Mouse (Mus musculus) kidney, embryonic 15.5 days (tissue): ENCODE results near the gene Chst11. TPM values are rescaled to one million over a fixed set of nuclear protein-coding genes. Genes with fewer than 3 reads are reported as not detected.

Source experiments
- ATAC-seq: fragments of 200-750 bp; cut with Nextera tagmentation; replicated peaks from 2 replicates; pipeline ENCODE4 v1.8.0; 2017; ENCODE audit warnings: moderate TSS enrichment; ENCODE audit not compliant: low FRiP score
- H3K27ac ChIP-seq: fragments of 300-500 bp; sonication (generic); 2 replicates; pipeline ENCODE4 v1.5.1; 2015; ENCODE audit warnings: mild to moderate bottlenecking, inconsistent platforms
- H3K27me3 ChIP-seq: fragments of 300-500 bp; sonication (generic); 2 replicates; pipeline ENCODE4 v1.6.1; 2015; ENCODE audit warnings: inconsistent platforms
- H3K36me3 ChIP-seq: fragments of 300-500 bp; sonication (generic); 2 replicates; pipeline ENCODE4 v1.6.1; 2015; ENCODE audit warnings: inconsistent platforms
- H3K4me1 ChIP-seq: fragments of 300-500 bp; sonication (generic); 2 replicates; pipeline ENCODE4 v1.6.1; 2015; ENCODE audit warnings: inconsistent platforms
- H3K4me2 ChIP-seq: fragments of 300-500 bp; sonication (generic); 2 replicates; pipeline ENCODE4 v1.6.1; 2015; ENCODE audit warnings: moderate library complexity, mild to moderate bottlenecking, inconsistent platforms
- H3K4me3 ChIP-seq: fragments of 300-500 bp; sonication (generic); replicated peaks from 2 replicates; pipeline ENCODE4 v1.5.1; 2015; ENCODE audit warnings: mild to moderate bottlenecking, inconsistent platforms
- H3K9ac ChIP-seq: fragments of 300-500 bp; sonication (generic); 2 replicates; pipeline ENCODE4 v1.6.1; 2015; ENCODE audit warnings: mild to moderate bottlenecking, inconsistent platforms
- H3K9me3 ChIP-seq: fragments of 300-500 bp; sonication (generic); replicated peaks from 2 replicates; pipeline ENCODE4 v1.6.1; 2016; ENCODE audit warnings: inconsistent platforms
- WGBS: fragments of 180-500 bp; shearing (Covaris S2); methylation state at CpG from one replicate; pipeline ENCODE4 v1.1.7; 2015; ENCODE audit warnings: mixed read lengths; 5-methylcytosine and 5-hydroxymethylcytosine counted together
- polyA plus RNA-seq: library from polyadenylated mRNA; unstranded; fragments of >200 nt; fragmentation: Nextera tagmentation; extraction: Ambion mirVana; gene quantifications from 2 replicates; pipeline ENCODE4 v1.2.1, GENCODE M21; 2015

Chst11 gene
- polyA plus RNA-seq, 1 experiment from 2014 or later: 3.8 TPM

- H3K4me3 ChIP-seq: no peak overlapping the region
- no peaks in the 10 kb centered on the region for H3K36me3 ChIP-seq
- peaks cover 39% of the 10 kb centered on the region for H3K4me1 ChIP-seq
- H3K27me3 ChIP-seq: no peaks in the 10 kb centered on the region
- WGBS: 44% methylated on average over 19 of the region's 19 CpGs
- no peak overlapping the region for H3K9ac ChIP-seq
- peak; percentile 82 for ATAC-seq
- no peak overlapping the region for H3K4me2 ChIP-seq
- no peaks in the 10 kb centered on the region for H3K9me3 ChIP-seq
- H3K27ac ChIP-seq: no peak overlapping the region
Observed at GRCm38 (mm10) chr10:83019497-83020270, 34.4 kb downstream of the Chst11 start.

DNA sequence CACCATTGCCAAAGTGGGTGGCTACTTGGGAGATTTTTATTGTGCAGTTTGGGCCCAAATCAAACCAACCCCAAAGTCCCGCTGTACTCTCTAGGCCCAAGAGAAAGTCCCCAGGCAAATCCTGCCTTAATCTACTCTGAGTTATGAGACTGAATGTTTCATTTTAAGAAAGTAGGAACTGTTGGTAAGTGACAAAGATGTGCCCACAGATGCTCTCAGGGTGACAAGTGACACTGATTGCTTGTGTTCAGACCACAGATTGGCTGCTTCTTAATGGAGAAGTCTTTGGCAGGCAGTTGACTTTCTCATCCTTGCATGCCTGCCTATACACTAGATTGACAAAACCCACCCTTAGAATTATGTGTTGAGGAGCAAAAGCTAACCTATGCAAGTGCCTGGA, 37.3 kb downstream of the Chst11 start:
- WGBS: 87% methylated on average over 1 of the region's 1 CpGs
- H3K4me3 ChIP-seq: no peak overlapping the region
- H3K36me3 ChIP-seq: peaks cover 4% of the 10 kb centered on the region; the same call in 1 of the 2 replicates
- no peaks in the 10 kb centered on the region for H3K9me3 ChIP-seq
- H3K4me2 ChIP-seq: no peak overlapping the region
- H3K27me3 ChIP-seq: no peaks in the 10 kb centered on the region
- no peak for ATAC-seq
- H3K27ac ChIP-seq: no peak overlapping the region
- H3K4me1 ChIP-seq: peaks cover 39% of the 10 kb centered on the region
- H3K9ac ChIP-seq: no peak overlapping the region

DNA sequence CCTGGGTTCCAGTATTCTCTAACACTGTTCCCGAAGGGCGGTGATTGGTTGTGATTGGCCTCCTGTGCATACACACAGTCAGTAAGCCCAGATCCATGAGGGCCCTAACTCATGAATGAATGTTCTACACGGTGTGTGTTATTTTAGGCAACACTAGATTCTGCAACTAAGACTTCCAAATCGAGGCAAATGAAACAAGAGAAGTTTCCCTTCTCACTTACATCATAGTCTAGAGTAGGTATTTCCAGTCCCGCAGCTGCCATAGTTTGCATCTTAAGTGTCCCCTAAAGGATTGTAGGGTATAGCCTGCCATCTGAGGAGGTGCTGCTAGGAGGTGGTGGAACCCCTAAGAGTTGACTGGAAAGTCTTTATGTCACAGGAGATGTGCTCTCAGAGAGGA, 40.9 kb downstream of the Chst11 start:
- ATAC-seq: no peak
- H3K4me3 ChIP-seq: no peak overlapping the region
- H3K9ac ChIP-seq: no peak overlapping the region
- H3K27me3 ChIP-seq: no peaks in the 10 kb centered on the region
- no peak overlapping the region for H3K27ac ChIP-seq
- no peak overlapping the region for H3K4me2 ChIP-seq
- H3K4me1 ChIP-seq: peaks cover 32% of the 10 kb centered on the region
- 77% methylated on average over 5 of the region's 5 CpGs for WGBS
- no peaks in the 10 kb centered on the region for H3K9me3 ChIP-seq
- H3K36me3 ChIP-seq: peaks cover 4% of the 10 kb centered on the region; the same call in 1 of the 2 replicates

- 82% methylated on average over 6 of the region's 6 CpGs for WGBS
- Histone ChIP-seq H3K36me3 (peaks cover 4% of the 10 kb centered on the region; the same call in 1 of the 2 replicates), H3K4me2 (no peak overlapping the region), H3K4me3 (no peak overlapping the region), H3K27me3 (no peaks in the 10 kb centered on the region), H3K27ac (no peak overlapping the region), H3K9me3 (no peaks in the 10 kb centered on the region), H3K9ac (no peak overlapping the region), H3K4me1 (peaks cover 33% of the 10 kb centered on the region)
- no peak for ATAC-seq
Observed at GRCm38 (mm10) chr10:83027673-83028072, 42.4 kb downstream of the Chst11 start.

DNA sequence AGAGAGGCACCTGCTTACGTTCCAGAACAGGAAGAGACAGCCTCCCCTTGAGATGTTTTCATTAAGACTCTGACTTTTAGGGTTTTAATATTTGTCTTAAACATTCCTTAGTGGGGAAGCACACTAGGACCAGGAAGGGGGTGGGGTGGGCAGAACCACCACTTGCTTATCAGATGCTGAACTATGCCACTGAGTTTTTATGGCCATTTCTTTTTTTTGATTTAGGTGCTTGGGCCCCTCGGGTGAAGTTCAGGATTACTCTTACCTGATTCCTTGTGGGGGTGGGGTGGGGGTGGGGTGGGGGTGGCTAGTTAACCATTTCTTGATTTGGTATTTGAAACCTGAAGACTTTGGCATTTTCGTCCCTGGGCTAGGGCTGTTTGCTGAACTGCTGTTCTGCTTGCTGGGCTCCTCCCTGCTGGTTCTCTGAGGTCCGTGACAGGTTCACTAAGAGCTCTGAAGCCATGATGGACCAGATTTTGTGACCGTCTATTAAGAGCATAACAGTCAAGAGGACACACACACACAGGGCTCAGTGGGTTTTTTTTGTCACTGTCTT, 44.9 kb downstream of the Chst11 start:
- 27% methylated on average over 5 of the region's 5 CpGs for WGBS
- Histone ChIP-seq H3K27me3 (no peaks in the 10 kb centered on the region), H3K36me3 (peaks cover 4% of the 10 kb centered on the region; the same call in 1 of the 2 replicates), H3K9me3 (no peaks in the 10 kb centered on the region), H3K4me2 (0 out of 2 replicates have a peak overlapping the region, but pooled peaks have one; percentile 14), H3K4me3 (no peak overlapping the region), H3K4me1 (peaks cover 58% of the 10 kb centered on the region), H3K27ac (peak overlapping the region; percentile 65), H3K9ac (no peak overlapping the region)
- ATAC-seq: no peak; the same call in 1 of the 2 replicates

- H3K27me3 ChIP-seq: no peaks in the 10 kb centered on the region
- H3K27ac ChIP-seq: peak overlapping the region; percentile 65
- ATAC-seq: no peak
- H3K4me1 ChIP-seq: peaks cover 65% of the 10 kb centered on the region
- H3K9me3 ChIP-seq: no peaks in the 10 kb centered on the region
- H3K9ac ChIP-seq: no peak overlapping the region
- peaks cover 4% of the 10 kb centered on the region; the same call in 1 of the 2 replicates for H3K36me3 ChIP-seq
- no peak overlapping the region for H3K4me3 ChIP-seq
- H3K4me2 ChIP-seq: 0 out of 2 replicates have a peak overlapping the region, but pooled peaks have one; percentile 14
- 38% methylated on average over 6 of the region's 6 CpGs for WGBS
Observed at GRCm38 (mm10) chr10:83030928-83031327, 45.6 kb downstream of the Chst11 start.

DNA sequence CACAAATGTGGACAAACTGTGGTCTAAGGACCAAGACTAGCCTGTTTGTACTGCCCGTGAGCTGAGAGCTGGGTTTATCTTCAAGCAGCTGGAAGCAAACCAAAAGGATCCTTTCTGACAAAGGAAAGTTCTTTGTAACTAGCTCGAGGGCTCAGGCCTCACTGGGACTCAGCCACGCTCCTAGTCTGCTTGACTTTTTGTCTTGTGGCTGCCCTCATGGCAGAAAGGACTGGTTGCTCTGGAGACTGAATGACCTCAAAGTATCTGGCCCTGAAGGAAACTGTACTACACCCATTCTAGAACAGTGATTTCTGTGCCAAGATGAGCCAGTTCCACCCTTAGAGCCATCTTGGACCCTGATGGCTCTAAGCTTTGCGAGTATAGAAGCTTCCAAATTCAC, 46.3 kb downstream of the Chst11 start:
- Histone ChIP-seq H3K9ac (no peak overlapping the region), H3K27me3 (no peaks in the 10 kb centered on the region), H3K4me1 (peaks cover 71% of the 10 kb centered on the region), H3K27ac (peak overlapping the region; percentile 65; the same call in 1 of the 2 replicates), H3K9me3 (no peaks in the 10 kb centered on the region), H3K4me3 (no peak overlapping the region), H3K36me3 (peaks cover 4% of the 10 kb centered on the region; the same call in 1 of the 2 replicates), H3K4me2 (no peak overlapping the region)
- ATAC-seq: no peak
- WGBS: 78% methylated on average over 4 of the region's 4 CpGs

DNA sequence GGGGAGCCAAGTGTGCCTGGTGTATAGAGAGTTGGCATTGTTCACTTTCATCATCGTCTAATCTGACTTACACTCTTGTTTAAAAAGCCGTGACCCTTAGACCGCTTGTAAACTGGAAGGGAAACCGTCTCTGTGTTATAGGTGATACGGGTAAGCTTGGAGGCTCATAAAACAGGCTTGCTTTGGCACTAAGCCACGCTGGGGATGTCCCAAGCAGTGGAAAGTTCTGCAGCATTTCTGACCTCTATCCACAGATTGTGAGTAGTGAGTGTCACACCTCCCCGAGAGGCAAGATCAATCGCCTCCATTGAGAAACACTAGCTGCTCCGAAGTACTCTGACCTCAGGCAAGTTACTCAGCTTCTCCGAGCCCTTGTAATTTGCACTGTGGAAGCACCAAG, 47.3 kb downstream of the Chst11 start:
- no peaks in the 10 kb centered on the region for H3K36me3 ChIP-seq
- 19% methylated on average over 10 of the region's 10 CpGs for WGBS
- peaks cover 81% of the 10 kb centered on the region for H3K4me1 ChIP-seq
- ATAC-seq: no peak
- H3K9ac ChIP-seq: no peak overlapping the region
- H3K4me2 ChIP-seq: no peak overlapping the region
- H3K27ac ChIP-seq: peak overlapping the region; percentile 23; the same call in 1 of the 2 replicates
- H3K27me3 ChIP-seq: no peaks in the 10 kb centered on the region
- no peak overlapping the region for H3K4me3 ChIP-seq
- no peaks in the 10 kb centered on the region for H3K9me3 ChIP-seq

- Histone ChIP-seq H3K4me1 (peaks cover 70% of the 10 kb centered on the region), H3K4me2 (no peak overlapping the region), H3K27ac (peak overlapping the region; percentile 11; the same call in 1 of the 2 replicates), H3K9ac (no peak overlapping the region), H3K9me3 (no peaks in the 10 kb centered on the region), H3K36me3 (no peaks in the 10 kb centered on the region), H3K4me3 (no peak overlapping the region), H3K27me3 (no peaks in the 10 kb centered on the region)
- 65% methylated on average over 20 of the region's 20 CpGs for WGBS
- ATAC-seq: no peak
Observed at GRCm38 (mm10) chr10:83036340-83037045, 51.2 kb downstream of the Chst11 start.

DNA sequence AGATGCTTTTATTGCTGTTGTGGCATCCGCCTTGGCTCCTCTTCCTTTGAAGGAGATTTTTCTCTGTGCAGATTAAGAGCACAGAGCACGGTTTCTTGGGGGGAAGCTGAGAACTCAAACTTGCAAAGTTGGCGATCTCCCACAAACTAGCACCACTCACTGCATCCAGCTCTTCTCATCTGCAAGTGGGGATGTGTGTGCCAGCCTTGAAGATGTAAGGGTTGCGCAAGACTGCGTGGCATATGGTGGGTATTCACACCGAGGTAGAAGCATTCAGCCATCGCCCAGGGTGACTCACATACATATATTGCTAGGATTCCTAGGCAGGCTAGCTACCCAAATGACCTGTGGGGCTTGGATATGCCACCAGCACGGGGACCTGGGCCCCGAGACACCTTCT, 52.9 kb downstream of the Chst11 start:
- Histone ChIP-seq H3K27ac (no peak overlapping the region), H3K4me3 (no peak overlapping the region), H3K27me3 (no peaks in the 10 kb centered on the region), H3K9ac (no peak overlapping the region), H3K4me2 (no peak overlapping the region), H3K9me3 (no peaks in the 10 kb centered on the region), H3K4me1 (peaks cover 70% of the 10 kb centered on the region), H3K36me3 (no peaks in the 10 kb centered on the region)
- ATAC-seq: no peak
- 86% methylated on average over 9 of the region's 9 CpGs for WGBS

DNA sequence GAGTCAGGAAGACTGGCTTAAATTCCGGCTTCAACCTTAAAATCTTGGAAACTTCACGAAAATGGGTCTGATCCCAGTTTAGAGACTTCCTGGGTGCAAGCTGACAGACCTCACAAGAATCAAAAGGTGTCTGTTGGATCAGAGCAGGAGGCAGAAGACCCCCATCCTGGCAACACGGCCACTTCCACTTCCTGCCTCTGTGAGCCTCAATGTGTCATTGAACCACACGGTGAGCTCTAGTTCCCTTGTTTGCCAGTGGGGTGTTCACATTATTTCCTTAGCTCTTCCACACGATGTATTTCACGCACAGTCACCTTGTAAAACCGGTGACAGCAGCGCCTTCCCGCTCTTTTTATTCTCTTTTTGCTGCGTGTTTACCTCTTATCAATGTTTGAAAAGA, 54.1 kb downstream of the Chst11 start:
- WGBS: 81% methylated on average over 10 of the region's 10 CpGs
- Histone ChIP-seq H3K4me3 (no peak overlapping the region), H3K4me2 (no peak overlapping the region), H3K4me1 (peaks cover 70% of the 10 kb centered on the region), H3K27ac (no peak overlapping the region), H3K9me3 (no peaks in the 10 kb centered on the region), H3K9ac (no peak overlapping the region), H3K36me3 (no peaks in the 10 kb centered on the region), H3K27me3 (no peaks in the 10 kb centered on the region)
- no peak for ATAC-seq

DNA sequence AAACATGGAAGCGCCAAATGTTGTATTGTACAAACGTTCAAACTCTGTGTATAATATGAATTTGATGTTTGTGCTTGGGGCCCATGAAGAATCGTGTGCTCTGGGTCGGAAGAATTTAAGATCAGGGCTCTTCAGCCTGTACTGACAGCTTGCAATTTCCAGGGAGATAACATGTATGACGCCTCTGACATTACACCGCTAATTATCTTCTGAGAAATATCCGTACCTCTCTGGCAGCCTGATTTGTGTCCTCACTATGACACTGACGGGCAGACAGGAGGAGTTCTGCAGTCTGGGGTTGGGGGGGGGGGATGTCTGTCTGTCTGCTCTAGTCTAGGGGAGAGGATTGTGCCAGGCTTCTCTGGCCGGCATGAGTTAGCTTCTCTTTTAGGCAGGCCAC, 56.6 kb downstream of the Chst11 start:
- no peak overlapping the region for H3K4me2 ChIP-seq
- peaks cover 69% of the 10 kb centered on the region for H3K4me1 ChIP-seq
- no peaks in the 10 kb centered on the region for H3K36me3 ChIP-seq
- H3K27me3 ChIP-seq: no peaks in the 10 kb centered on the region
- peak overlapping the region; percentile 96 for H3K27ac ChIP-seq
- 51% methylated on average over 9 of the region's 9 CpGs for WGBS
- H3K4me3 ChIP-seq: no peak overlapping the region
- no peak for ATAC-seq
- no peak overlapping the region for H3K9ac ChIP-seq
- H3K9me3 ChIP-seq: no peaks in the 10 kb centered on the region
